Comparison of ENCODE assay signal across 8 mouse cellular contexts in genomic region chr9:106370620-106371383, GRCm38 (mm10). TPM values are rescaled to one million over a fixed set of nuclear protein-coding genes. Genes with fewer than 3 reads are reported as not detected.
DNase-seq lines count a peak whose midpoint lies in the region; ATAC-seq and TF ChIP-seq lines count a peak whose summit lies in the region.

No protein-coding gene starts in this region.

- H3K4me2 ChIP-seq in kidney, embryonic 14.5 days (replicated peaks; ENCODE audit: low read depth, low read length), result peak overlapping the region; percentile 96
- H3K4me2 ChIP-seq in hindbrain, embryonic 11.5 days (replicated peaks; ENCODE audit: low read depth, low read length), result peak overlapping the region; percentile 97
- peak overlapping the region; percentile 89 for H3K4me2 ChIP-seq in midbrain, embryonic 12.5 days (replicated peaks)

- no peaks in the 10 kb centered on the region for H3K27me3 ChIP-seq in kidney, embryonic 14.5 days (ENCODE audit: control insufficient read depth, insufficient read depth, low read length)
- H3K27me3 ChIP-seq in hindbrain, embryonic 11.5 days (ENCODE audit: control insufficient read depth, insufficient read depth, low read length), result no peaks in the 10 kb centered on the region
- peaks cover 10% of the 10 kb centered on the region for H3K27me3 ChIP-seq in midbrain, embryonic 12.5 days

- TF ChIP-seq CTCF in cortical plate, adult 2 months (IDR thresholded peaks at IDR 0.05; ENCODE audit: extremely low read depth, insufficient read depth, low read length), result no peak

- DNase-seq in kidney, postnatal 10 days, result no peak
- DNase-seq in hindbrain, embryonic 11.5 days (ENCODE audit: low spot score), result no peak
- DNase-seq in thymus, postnatal 0 days (ENCODE audit: low spot score), result no peak
- DNase-seq in adrenal gland, postnatal 25 days, result no peak

- peak overlapping the region; percentile 94 for H3K9ac ChIP-seq in kidney, embryonic 14.5 days (ENCODE audit: low read depth, low read length)
- H3K9ac ChIP-seq in hindbrain, embryonic 11.5 days (ENCODE audit: low read depth, low read length), result no peak overlapping the region
- H3K9ac ChIP-seq in midbrain, embryonic 12.5 days (replicated peaks), result no peak overlapping the region; the same call in 1 of the 2 replicates

- TF ChIP-seq POLR2A in cortical plate, adult 2 months (IDR thresholded peaks at IDR 0.05; ENCODE audit: extremely low read depth, insufficient read depth, low read length), result 0 out of 2 replicates have a peak, but pooled peaks have one; percentile 23

- ATAC-seq in kidney, embryonic 14.5 days (ENCODE audit: low FRiP score, low TSS enrichment), result no peak
- no peak for ATAC-seq in hindbrain, embryonic 11.5 days (ENCODE audit: low FRiP score)
- ATAC-seq in midbrain, embryonic 12.5 days (ENCODE audit: low FRiP score, low read depth), result no peak
- no peak for ATAC-seq in erythroid progenitor cell, adult 5-6 weeks (replicated peaks; ENCODE audit: low FRiP score, poor library complexity, severe bottlenecking)

- H3K4me3 ChIP-seq in kidney, embryonic 14.5 days (ENCODE audit: low read length), result peak overlapping the region; percentile 81
- H3K4me3 ChIP-seq in cortical plate, adult 2 months (ENCODE audit: insufficient read depth, low read length), result peak overlapping the region; percentile 99
- peak overlapping the region; percentile 59 for H3K4me3 ChIP-seq in hindbrain, embryonic 11.5 days (ENCODE audit: low read depth, low read length)
- peak overlapping the region; percentile 83 for H3K4me3 ChIP-seq in midbrain, embryonic 12.5 days

- peaks cover 43% of the 10 kb centered on the region for H3K4me1 ChIP-seq in kidney, embryonic 14.5 days (ENCODE audit: control insufficient read depth, insufficient read depth, low read length)
- H3K4me1 ChIP-seq in cortical plate, adult 2 months (ENCODE audit: control insufficient read depth, insufficient read depth, low read length), result peaks cover 6% of the 10 kb centered on the region
- peaks cover 13% of the 10 kb centered on the region for H3K4me1 ChIP-seq in hindbrain, embryonic 11.5 days (replicated peaks; ENCODE audit: control insufficient read depth, insufficient read depth, low read length)
- peaks cover 43% of the 10 kb centered on the region for H3K4me1 ChIP-seq in midbrain, embryonic 12.5 days

- H3K36me3 ChIP-seq in kidney, embryonic 14.5 days (ENCODE audit: control insufficient read depth, insufficient read depth, low read length), result peaks cover 41% of the 10 kb centered on the region
- peaks cover 4% of the 10 kb centered on the region; the same call in 1 of the 2 replicates for H3K36me3 ChIP-seq in hindbrain, embryonic 11.5 days (ENCODE audit: control insufficient read depth, insufficient read depth, low read length)
- H3K36me3 ChIP-seq in midbrain, embryonic 12.5 days, result peaks cover 36% of the 10 kb centered on the region

- 77% methylated on average over 30 of the region's 30 CpGs for WGBS in kidney, embryonic 14.5 days
- WGBS in hindbrain, embryonic 11.5 days, result 83% methylated on average over 30 of the region's 30 CpGs
- WGBS in midbrain, embryonic 12.5 days, result 89% methylated on average over 30 of the region's 30 CpGs

- peak overlapping the region; percentile 77; the same call in 1 of the 2 replicates for H3K27ac ChIP-seq in kidney, embryonic 14.5 days (ENCODE audit: low read depth, low read length)
- H3K27ac ChIP-seq in cortical plate, adult 2 months (ENCODE audit: insufficient read depth, low read length), result peak overlapping the region; percentile 98
- no peak overlapping the region for H3K27ac ChIP-seq in hindbrain, embryonic 11.5 days (ENCODE audit: low read depth, low read length)
- H3K27ac ChIP-seq in midbrain, embryonic 12.5 days (replicated peaks), result no peak overlapping the region

- H3K9me3 ChIP-seq in kidney, embryonic 14.5 days (ENCODE audit: control insufficient read depth, low read length), result no peaks in the 10 kb centered on the region
- H3K9me3 ChIP-seq in hindbrain, embryonic 11.5 days (ENCODE audit: control insufficient read depth, low read length), result no peaks in the 10 kb centered on the region
- H3K9me3 ChIP-seq in midbrain, embryonic 12.5 days, result no peaks in the 10 kb centered on the region

RNA-seq across cellular contexts. Expression of gene Dusp7, which starts 2.4 kb away (rescaled TPM):
- polyA plus RNA-seq in kidney, embryonic 14.5 days (2014; fragmentation: Nextera tagmentation; extraction: Ambion mirVana), result 25.5 and 26.3 TPM in 2 replicates
- polyA plus RNA-seq in cortical plate, adult 2 months (2012; rRNA removed), result 128 and 130 TPM in 2 replicates
- polyA plus RNA-seq in hindbrain, embryonic 11.5 days (2014; fragmentation: Nextera tagmentation; extraction: Ambion mirVana), result 25.0 and 25.8 TPM in 2 replicates
- polyA plus RNA-seq in midbrain, embryonic 12.5 days (2016; fragmentation: Nextera tagmentation; extraction: Ambion mirVana), result 14.5 and 14.9 TPM in 2 replicates
- total RNA-seq in erythroid progenitor cell, adult 5-6 weeks (2015; ENCODE audit: low replicate concordance), result 13.3 and 19.3 TPM in 2 replicates
- 2.7 and 3.9 TPM in 2 replicates for total RNA-seq in erythroid progenitor cell, adult 5-6 weeks (2017; ENCODE audit: low replicate concordance)
- 9.1 and 11.3 TPM in 2 replicates for polyA plus RNA-seq in thymus, postnatal 0 days (2015; fragmentation: Nextera tagmentation; extraction: Ambion mirVana)
- 16.7 and 20.6 TPM in 2 replicates for total RNA-seq in adrenal gland, postnatal 25 days (2021)

RNA-seq across cellular contexts. Expression of gene Rpl29, which starts 58.5 kb away (rescaled TPM):
- polyA plus RNA-seq in kidney, embryonic 14.5 days (2014; fragmentation: Nextera tagmentation; extraction: Ambion mirVana), result 1,370 and 1,590 TPM in 2 replicates
- 666 and 719 TPM in 2 replicates for polyA plus RNA-seq in cortical plate, adult 2 months (2012; rRNA removed)
- 882 and 903 TPM in 2 replicates for polyA plus RNA-seq in hindbrain, embryonic 11.5 days (2014; fragmentation: Nextera tagmentation; extraction: Ambion mirVana)
- polyA plus RNA-seq in midbrain, embryonic 12.5 days (2016; fragmentation: Nextera tagmentation; extraction: Ambion mirVana), result 716 and 732 TPM in 2 replicates
- total RNA-seq in erythroid progenitor cell, adult 5-6 weeks (2015; ENCODE audit: low replicate concordance), result 733 and 902 TPM in 2 replicates
- 361 and 381 TPM in 2 replicates for total RNA-seq in erythroid progenitor cell, adult 5-6 weeks (2017; ENCODE audit: low replicate concordance)
- 1,071 and 1,139 TPM in 2 replicates for polyA plus RNA-seq in thymus, postnatal 0 days (2015; fragmentation: Nextera tagmentation; extraction: Ambion mirVana)
- 413 and 509 TPM in 2 replicates for total RNA-seq in adrenal gland, postnatal 25 days (2021)

Comparison
In these comparisons a context has a peak if more than half of its experiments do, and no peak if none do; other contexts are left out.
1. H3K27ac ChIP-seq: peak in kidney, embryonic 14.5 days (single experiment) and cortical plate, adult 2 months (single experiment); none in hindbrain, embryonic 11.5 days (single experiment) and midbrain, embryonic 12.5 days (single experiment).
2. Peak in every context shown above with its lines, with median percentiles within 50 percentile points of each other: H3K4me2 ChIP-seq and H3K4me3 ChIP-seq.